Mouse (Mus musculus): ENCODE measurements around the gene Abcf3.

The Abcf3 gene

DNA sequence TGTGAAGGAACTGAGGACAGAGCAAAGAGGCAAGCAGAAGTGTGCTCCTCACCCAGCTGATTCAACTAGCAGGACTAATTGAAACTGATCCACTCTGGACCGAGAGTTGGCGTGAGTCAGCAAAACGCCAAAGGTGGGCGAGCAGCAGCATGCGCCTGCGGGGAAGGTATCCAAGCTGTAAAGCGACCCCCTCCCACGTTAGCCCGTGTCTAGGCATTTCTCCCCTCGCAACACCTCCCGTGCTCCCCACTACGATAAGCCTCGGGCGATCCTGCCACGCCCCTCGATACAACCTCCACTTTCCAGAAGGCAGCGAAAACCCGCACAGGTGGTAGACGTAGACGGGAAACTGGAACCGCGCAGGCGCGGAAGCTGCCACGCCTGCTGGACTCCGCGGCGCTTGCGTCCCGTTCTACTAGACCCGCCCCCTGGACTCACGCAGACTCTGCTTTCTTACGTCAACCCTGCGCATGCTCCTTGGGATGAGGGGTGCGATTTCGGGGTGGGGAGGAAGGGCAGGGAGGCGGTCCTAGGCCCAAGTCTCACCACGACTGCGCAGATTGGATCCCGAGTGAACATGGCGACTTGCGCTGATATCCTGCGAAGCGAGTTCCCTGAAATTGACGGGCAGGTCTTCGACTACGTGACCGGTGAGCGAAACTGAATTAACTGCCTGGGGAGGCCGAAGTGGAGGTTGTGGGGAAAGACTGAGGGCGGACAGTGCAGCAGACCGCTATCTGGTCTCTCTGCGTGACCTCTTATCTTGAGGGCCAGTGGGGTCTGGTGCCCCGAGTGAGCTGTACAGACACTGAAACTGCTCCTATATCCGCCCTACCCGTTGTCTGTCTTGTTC is at the start of gene Abcf3:
TSS of gene Abcf3 (plus strand) at position 482 of the 853 bp plus-strand sequence.
- DNase-seq (ENCODE audit: low spot score): peak; percentile 89

DNA sequence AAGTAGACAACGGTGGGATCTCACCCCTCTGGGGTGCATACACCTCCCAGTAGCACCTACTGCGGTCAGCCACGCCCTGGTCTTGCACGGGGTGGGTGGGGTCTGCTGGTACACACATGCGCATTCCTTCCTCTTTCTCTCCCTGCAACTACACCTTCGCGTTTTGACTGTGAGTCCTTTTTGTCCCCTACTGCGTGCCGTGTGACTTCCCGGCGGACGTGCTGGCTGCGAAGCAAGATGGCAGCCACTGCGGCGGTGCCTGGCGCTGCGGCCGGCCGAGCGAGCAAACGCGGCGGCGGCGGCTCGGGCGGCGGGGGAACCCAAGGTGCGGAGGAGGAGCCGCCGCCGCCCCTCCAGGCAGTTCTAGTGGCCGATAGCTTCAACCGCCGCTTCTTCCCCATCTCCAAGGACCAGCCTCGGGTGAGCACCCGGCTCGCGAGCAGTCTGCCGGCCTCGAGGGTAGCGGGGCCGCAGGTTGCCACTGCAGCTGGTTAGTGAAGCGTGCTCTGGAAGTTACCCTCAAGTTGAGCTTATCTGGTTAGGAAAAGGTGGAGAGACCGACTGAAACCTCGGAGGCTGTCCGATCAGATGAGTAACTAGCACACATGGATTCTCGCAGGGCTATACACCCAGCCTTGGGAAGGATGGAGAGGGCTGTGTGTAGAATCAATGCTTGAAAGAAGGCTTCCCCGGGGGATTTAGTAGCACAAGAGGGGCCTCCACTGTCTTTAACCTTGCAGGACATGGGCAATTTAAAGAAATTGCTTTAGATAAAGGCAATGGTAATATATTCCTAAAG is 49.5 kb upstream of the Abcf3 start, which contains the start of gene Eif2b5:
TSS of gene Eif2b5 (plus strand) at position 141 of the 799 bp plus-strand sequence.
- DNase-seq (ENCODE audit: low spot score): peak; percentile 78

DNA sequence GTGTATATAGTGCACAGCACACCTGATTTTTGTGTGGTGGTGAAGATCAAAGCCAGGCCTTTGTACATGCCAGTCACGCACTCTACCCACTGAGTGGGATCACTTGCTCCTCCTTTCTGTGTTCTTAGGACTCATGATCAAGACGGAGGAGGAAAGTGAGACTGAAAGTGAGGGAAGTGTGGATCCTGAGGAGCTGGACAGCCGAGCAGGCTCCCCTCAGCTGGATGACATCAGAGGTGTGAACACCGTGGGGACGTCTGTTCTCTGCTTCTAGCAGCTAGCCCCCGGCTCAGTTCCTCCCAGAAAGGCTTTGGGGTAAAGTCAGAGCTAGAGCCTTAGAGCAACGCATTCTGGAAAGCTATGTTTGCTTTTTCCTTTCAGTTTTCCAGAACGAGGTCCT is 42.4 kb upstream of the Abcf3 start:
- no peak for DNase-seq (ENCODE audit: low spot score)

DNA sequence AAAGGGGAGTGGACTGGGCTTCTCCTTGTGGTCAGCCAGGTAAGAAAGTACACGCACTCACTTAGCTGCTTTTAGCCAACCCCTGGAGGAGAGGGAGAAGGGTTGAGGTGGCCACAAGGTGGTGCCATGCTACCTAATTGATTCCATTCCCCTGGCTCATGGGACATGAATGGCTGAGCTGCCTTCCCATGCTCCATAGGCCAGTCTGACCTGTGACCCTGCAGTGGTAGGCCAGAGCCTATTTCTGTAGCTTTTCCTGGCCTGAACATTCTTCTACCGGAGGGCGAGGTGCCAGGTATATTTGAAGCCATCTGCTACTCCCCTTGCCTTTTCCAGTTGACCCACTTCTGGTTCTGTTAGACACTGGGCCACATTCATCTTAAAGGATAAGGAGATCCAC is 39.0 kb upstream of the Abcf3 start:
- no peak for DNase-seq (ENCODE audit: low spot score)

DNA sequence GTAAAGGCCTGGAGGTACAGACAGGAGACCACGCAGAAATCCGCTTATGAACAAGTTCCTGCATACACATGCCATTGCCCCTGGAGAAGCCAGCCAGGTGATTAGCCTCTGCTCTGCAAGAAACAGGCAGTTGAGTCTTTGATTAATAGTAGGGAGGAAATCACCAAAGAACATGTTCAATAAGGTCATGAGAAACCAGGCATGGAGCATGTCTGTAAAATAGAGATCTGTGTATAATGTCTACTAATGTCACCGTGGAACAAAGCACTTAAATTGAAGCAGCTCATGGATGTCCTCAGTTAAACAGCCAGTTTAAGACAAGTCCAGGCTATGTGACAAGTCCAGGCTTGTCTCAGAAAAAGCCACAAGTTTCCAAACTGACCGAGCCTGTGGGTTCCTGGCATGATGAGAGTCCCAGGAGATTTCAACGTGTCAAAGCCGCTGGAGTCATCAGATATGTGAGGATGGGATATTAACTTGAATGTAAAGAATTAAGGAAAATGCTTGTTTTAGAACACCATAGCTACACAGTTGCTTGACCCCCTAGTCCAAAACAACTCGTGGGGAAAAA is 37.0 kb upstream of the Abcf3 start:
- DNase-seq (ENCODE audit: low spot score): no peak

DNA sequence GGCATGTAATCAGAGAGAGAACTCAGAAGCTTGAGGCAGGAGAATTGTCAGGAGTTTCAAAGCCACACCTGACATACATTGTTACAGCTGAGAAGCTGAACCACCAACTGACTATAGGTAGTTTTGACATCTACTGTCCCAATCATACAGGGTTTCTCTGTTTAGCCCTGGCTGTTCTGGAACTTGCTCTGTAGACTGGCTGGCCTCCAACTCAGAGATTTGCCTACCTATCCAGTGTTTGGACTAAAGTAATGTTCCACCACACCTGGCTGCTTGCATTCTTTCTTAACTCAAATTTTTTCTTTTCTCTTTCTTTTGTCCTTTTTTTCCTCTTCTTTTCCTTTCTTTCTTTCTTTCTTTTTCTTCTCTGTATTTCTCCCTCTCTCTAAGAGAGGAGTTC is 32.3 kb upstream of the Abcf3 start:
- no peak for DNase-seq (ENCODE audit: low spot score)

DNA sequence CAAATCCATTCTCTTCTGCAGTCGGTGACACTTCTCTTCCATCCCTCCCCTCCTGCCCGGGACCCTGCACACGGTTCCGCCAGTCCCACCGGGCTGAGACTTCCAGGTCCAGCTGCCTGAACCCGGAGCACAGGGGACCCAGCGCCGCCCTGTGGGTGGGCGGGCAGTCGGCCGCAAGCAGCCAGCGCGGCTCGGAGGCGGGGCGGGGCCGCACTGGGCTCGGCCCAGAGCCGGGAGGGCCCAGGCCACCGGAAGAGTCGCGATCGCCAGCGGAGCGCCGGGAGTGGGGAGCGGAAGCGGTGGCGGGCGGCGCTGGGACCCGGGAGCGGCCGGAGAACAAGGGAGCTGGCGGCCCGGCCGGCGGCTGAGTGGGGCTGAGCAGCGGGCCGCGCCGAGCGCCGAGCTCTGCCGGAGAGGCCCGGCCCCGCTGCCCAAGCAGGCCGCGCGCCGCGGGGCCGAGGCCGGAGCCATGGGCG is 31.6 kb upstream of the Abcf3 start, which contains the start of gene Dvl3:
TSS of gene Dvl3 (plus strand) at position 257 of the 476 bp plus-strand sequence.
- DNase-seq (ENCODE audit: low spot score): peak; percentile 72

DNA sequence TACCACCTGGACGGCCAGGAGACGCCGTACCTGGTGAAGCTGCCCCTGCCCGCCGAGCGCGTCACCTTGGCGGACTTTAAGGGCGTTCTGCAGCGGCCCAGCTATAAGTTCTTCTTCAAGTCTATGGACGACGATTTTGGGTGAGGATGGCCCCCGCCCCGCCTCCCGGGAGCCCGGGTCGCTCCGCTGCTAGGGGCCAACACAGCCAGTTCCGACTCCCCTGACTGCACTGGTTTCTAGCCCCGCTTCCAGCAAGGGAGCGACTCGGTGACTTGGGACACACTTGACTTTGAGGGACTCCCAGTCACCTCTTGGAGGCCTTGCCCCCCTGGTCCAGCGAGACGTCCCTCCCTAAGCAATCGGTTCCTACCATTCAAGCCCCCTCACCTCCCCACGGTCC is 31.2 kb upstream of the Abcf3 start:
- peak; percentile 42 for DNase-seq (ENCODE audit: low spot score)

DNA sequence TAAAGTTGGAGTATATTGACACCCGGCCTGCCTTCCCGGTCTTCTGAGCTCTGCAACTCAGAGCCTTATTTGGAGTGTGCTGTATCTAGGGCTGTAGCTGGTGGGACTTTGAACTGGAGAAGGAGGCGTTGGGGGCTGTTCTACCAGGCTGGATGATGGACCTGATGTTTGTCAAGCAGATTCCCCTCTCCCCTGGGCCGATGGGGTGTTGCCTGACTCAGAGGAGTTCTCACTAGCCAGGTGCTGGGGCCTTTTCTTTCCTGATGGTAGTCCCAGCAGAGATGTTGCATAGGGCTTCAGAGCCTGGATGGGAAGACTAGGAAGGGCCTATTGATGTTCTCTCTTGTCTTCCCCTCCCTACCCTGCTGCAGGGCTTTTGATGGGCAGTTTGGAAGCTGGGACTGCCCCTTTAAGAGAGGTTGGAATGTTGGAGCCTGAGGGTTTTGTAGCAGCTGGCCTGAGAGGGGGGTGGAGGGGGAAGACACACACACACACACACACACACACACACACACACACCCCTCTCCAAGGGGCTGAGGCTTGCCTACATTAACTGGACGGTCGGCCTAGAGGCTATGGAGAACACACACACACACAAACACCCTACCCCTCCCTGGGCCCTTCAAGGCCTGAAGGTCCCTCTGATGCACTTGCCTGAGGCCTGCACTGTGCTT is 30.5 kb upstream of the Abcf3 start:
- no peak for DNase-seq (ENCODE audit: low spot score)

DNA sequence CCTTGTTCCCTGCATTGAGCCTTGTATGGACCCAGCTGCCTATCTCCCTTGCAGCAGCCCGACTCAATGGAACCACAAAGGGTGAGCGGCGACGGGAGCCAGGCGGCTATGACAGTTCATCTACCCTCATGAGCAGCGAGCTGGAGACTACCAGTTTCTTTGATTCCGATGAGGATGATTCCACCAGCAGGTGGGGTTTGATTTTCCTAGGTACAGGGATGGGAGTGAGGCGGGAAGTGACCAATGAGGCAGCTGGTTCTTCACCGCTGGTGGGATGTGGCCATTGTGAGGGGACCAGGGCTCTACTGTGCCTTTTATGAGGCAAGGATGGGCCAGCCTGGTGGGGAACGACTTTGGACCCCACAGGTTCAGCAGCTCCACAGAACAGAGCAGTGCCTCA is 24.5 kb upstream of the Abcf3 start:
- no peak for DNase-seq (ENCODE audit: low spot score)

DNA sequence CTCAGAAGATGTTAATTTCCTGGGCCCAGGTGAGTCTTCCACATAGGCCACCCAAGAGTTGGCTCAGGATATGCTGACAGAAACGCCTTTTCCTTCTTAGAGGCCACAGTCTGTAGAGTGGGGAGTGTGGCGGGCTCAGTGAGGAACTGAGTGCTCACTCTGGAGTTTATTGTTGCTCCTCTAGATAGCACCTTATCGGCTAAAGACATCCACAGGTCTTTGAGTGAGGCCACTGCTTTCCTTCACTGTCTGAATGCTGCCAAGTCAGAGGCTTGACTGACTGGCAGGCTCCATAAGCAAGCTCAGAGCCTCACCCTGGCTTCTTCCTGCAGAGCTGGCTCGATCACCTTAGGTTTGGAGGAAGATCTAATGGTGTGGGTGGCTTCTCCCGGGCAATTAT is 19.6 kb upstream of the Abcf3 start:
- DNase-seq (ENCODE audit: low spot score): no peak

DNA sequence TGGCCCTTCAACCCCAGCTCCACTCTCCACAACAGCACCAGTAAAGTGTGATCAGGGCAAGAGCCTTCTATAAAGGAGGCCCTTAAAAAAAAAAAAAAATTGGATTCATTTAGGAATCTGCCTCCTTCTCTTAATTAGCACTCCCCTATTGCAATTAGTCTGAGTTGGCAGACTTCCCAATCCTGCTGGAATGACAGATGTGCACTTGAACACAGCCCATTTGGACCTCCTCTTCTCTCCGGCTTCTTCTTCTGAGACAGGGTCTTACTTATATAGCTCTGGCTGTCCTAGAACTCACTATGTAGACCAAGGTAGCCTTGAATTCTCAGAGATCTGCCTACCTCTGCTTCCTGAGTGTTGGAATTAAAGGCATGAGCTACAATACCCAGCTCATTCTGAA is 19.0 kb upstream of the Abcf3 start:
- no peak for DNase-seq (ENCODE audit: low spot score)

DNA sequence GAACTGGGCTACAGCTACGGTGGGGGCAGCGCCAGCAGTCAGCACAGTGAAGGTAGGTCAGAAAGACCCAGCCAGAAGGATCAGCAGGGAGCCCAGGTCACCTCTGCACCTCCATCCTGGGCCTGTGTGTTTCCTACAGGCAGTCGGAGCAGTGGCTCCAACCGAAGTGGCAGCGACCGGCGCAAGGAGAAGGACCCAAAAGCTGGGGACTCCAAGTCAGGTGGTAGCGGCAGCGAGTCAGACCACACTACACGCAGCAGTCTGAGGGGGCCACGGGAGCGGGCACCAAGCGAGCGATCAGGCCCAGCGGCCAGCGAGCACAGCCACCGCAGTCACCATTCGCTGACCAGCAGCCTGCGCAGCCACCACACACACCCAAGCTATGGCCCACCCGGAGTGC is 17.4 kb upstream of the Abcf3 start:
- DNase-seq (ENCODE audit: low spot score): no peak

DNA sequence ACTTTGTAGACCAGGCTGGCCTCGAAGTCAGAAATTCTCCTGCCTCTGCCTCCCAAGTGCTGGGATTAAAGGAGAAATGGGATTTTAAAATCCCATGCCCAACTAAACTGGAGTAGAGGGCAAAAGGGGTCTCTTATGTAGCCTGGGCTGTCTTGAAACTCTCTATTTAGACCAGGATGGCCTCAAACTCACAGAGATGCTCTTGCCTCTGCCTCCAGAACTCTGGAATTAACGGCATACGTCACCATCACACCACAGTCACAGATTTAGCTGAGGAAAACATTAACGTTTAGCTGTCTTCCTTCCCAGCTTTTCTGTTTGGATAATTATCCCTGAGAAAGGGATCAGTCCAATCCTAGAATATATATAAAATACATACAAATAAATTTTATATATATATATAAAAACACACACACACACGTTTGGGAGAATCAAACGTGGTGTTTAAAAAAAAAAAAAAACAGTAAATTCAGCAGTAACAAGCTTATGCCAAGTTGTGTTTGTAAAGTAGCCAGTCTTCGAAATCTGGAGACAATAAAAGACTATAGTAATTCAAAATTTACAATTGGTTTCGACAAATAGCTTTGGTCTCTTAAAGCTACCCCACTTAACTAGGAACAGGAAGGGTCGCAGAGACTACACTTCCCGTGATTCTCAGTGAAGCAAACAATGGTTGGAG is 13.6 kb upstream of the Abcf3 start:
- DNase-seq (ENCODE audit: low spot score): no peak

DNA sequence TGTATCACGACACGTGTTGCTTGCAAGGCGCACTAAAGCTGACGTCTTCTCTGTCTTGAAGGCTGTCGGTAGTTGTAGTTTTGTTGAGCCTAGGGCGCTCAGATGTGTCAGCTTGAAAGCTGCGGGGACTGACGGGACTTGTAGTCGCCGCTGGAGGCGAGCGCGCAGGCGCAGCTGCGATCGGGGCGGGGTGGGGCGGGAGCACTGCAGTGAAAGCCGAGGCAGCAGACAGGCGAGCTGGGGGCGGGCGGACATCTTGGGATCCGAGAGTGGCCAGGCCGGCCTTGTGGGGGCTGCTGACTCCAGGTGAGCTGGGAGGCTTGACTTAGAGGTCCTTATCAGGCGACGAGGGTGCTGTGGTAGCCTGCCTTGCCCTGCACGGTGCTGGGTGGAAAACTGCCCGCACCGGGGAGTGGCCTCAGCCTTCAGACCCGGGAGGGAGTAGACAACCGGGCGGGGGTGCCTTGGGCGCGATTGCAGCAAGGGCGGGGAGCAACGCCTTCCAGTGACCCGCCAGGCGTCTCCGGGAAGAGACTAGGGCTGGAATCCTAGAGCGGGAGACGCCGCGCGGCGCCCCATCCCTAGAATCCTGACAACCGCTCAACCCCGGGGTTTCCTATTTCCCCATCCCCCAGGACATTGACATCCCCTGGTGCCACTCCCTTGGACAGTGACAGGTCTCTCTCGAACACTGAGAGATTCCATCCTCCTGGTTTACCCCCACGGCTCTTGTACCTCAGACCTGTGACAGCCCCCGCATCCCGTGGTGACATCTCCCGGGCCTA is 12.9 kb upstream of the Abcf3 start, which contains the start of gene Ap2m1:
TSS of gene Ap2m1 (plus strand) at position 183 of the 785 bp plus-strand sequence.
- peak; percentile 79 for DNase-seq (ENCODE audit: low spot score)

DNA sequence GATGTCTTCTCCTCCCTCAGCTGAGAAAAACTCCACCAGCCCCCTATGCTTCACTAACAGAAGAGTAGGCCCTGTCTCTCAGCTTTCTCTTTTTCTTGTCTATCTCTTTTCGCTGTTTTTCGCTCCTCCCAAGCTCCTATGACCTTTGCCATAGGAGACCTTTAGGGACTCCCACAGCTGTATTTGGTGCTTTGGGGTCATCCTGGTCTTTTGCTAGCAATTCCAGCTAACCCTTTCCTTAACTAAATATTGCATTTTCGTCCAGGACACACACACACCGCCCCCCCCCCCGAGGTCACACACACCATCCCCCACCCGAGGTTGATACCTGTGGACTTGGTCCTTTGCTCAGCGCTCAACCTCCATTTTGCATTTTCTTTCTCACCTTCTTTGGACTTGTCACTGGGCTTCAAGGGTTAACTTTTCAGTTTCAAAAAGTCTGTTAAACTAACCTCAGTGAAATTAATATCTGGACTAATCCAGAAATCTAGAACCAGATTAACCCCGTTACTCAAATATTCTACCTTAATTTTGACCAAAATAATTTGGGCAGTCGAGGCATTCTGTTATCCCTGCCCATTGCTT is 12.2 kb upstream of the Abcf3 start:
- no peak for DNase-seq (ENCODE audit: low spot score)

DNA sequence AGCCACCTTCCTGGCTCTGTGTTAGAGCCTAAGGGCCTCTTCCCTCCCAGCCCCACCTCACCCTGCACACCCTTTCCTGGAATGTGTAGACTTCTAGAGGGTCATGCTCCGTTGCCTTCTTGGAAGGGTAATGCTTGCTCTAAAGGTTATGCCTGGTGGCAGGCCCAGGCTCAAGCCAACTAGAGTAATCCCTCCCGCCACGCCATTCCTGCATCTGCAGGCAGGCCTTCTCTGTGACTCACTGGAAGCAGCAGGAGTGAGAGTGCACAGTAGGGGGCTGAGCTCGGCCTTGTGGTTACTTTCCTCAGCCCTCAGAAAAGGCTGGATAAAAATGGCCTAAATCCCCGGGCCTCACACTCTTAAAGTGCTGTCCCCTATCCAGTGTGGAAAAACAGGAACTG is 11.3 kb upstream of the Abcf3 start:
- no peak for DNase-seq (ENCODE audit: low spot score)

DNA sequence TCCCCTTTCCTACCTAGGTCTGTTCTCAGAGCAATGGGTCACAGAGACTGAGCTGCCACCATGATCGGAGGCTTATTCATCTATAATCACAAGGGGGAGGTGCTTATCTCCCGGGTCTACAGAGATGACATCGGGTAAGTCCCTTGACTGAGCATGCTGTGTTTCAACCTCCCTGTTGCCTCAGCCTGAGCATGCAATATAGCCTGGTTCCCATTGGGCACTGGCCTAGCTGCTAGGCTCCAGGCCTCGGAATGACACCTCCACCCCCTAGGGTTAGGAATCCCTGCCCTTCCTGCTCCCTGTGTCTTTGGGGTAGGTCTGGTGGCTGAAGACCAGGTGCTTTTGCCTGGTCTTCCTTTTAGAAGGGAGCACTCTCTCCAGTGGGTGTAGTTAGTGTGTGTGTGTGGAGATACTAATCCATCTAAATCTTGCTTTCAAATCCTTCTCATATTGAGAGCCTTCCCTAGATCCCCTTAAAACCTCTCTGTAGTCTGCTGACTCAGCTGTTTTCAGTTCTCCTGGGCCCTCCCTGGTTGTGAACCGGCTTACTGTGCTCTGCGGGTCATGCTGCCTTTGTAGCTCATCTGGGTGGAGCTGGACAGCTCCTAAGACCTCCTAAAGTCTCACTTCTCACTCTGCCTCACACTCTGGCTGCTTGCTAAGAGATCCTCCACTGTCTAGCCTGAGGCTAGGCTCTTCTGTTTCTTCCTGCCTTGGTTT is 10.6 kb upstream of the Abcf3 start:
- DNase-seq (ENCODE audit: low spot score): no peak

DNA sequence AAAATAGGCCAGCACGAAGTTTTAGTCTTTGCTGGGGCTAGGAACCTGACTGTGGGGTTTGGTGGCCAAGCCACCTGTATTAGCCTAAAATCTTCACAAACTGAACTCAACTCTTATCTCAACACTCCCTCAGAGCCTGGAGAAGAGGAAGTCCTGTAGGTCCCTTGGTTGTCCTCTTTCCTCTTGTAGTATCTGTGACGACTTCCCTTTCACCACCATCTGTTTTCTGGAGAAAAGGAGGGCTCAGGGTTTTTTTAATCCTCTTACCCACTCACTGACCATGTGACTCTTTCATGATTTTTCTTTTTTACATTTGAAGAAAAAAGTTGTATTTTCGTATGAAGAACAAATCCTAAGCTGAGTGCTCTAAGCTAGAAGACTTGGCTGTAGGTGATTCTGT is 8.7 kb upstream of the Abcf3 start:
- DNase-seq (ENCODE audit: low spot score): no peak

DNA sequence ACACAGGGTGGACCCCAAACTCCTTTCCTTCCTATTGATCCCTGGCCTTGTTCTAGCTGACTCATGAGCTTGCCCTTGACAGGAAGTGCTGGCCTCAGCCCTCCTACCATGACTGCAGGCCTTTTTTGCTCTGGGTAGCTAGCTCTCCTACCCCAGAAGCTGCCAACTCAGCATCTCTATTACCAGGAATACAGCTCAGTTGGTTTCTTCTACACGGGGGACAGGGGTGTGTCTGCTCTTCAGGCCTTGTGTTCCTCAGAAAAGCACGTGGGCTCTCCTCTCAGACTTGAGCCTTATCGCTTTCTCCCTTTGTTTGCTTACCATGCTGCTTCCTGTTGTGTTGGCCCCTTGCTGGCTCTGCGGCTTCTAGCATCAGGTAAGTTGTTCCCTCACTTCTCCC is 7.9 kb upstream of the Abcf3 start:
- no peak for DNase-seq (ENCODE audit: low spot score)
